Mouse (Mus musculus) heart, embryonic 16.5 days (tissue): ENCODE measurements around the gene Arhgef10l. TPM values are rescaled to one million over a fixed set of nuclear protein-coding genes. Genes with fewer than 3 reads are reported as not detected.
"Not testable (repeated sequence)": the region's sequence is repeated elsewhere in the genome, so short reads cannot be mapped to it uniquely, and the experiment has no call there.

Experiments
- ATAC-seq: fragments of 200-750 bp; cut with Nextera tagmentation; replicated peaks from 2 replicates; pipeline ENCODE4 v1.8.0; 2017; ENCODE audit warnings: moderate number of reproducible peaks; ENCODE audit not compliant: insufficient read depth, low FRiP score; ENCODE audit errors: extremely low read depth
- H3K27ac ChIP-seq: fragments of 300-500 bp; sonication (generic); 2 replicates; pipeline ENCODE4 v1.5.1; 2014; ENCODE audit warnings: mild to moderate bottlenecking, low read length, control low read depth, moderate library complexity
- H3K27me3 ChIP-seq: fragments of 300-500 bp; sonication (generic); 2 replicates; pipeline ENCODE4 v1.6.1; 2014; ENCODE audit warnings: low read length, mixed read lengths; ENCODE audit not compliant: control insufficient read depth, insufficient read depth
- H3K36me3 ChIP-seq: fragments of 300-500 bp; sonication (generic); 2 replicates; pipeline ENCODE4 v1.6.1; 2014; ENCODE audit not compliant: control insufficient read depth, insufficient read depth
- H3K4me1 ChIP-seq: fragments of 300-500 bp; sonication (generic); 2 replicates; pipeline ENCODE4 v1.6.1; 2014; ENCODE audit warnings: low read length, mixed read lengths; ENCODE audit not compliant: control insufficient read depth, insufficient read depth
- H3K4me2 ChIP-seq: fragments of 300-500 bp; sonication (generic); 2 replicates; pipeline ENCODE4 v1.6.1; 2014; ENCODE audit warnings: low read depth, mild to moderate bottlenecking, control low read depth, low read length
- H3K4me3 ChIP-seq: fragments of 300-500 bp; sonication (generic); 2 replicates; pipeline ENCODE4 v1.5.1; 2014; ENCODE audit warnings: mild to moderate bottlenecking, control low read depth, low read length
- H3K9ac ChIP-seq: fragments of 300-500 bp; sonication (generic); 2 replicates; pipeline ENCODE4 v1.6.1; 2014; ENCODE audit warnings: low read length, control low read depth
- H3K9me3 ChIP-seq: fragments of 300-500 bp; sonication (generic); replicated peaks from 2 replicates; pipeline ENCODE4 v1.6.1; 2016; ENCODE audit warnings: low read length; ENCODE audit not compliant: control insufficient read depth
- WGBS: fragments of 180-500 bp; shearing (Covaris S2); extraction: QIAGEN DNeasy Blood & Tissue Kit; methylation state at CpG from one replicate; pipeline ENCODE4 v1.1.7; 2014; 5-methylcytosine and 5-hydroxymethylcytosine counted together
- polyA plus RNA-seq: library from polyadenylated mRNA; unstranded; fragments of >200 nt; fragmentation: Nextera tagmentation; extraction: Ambion mirVana; gene quantifications from 2 replicates; pipeline ENCODE4 v1.2.1, GENCODE M21; 2015

The Arhgef10l gene
- polyA plus RNA-seq, 1 experiment from 2014 or later = 18.6 TPM

DNA sequence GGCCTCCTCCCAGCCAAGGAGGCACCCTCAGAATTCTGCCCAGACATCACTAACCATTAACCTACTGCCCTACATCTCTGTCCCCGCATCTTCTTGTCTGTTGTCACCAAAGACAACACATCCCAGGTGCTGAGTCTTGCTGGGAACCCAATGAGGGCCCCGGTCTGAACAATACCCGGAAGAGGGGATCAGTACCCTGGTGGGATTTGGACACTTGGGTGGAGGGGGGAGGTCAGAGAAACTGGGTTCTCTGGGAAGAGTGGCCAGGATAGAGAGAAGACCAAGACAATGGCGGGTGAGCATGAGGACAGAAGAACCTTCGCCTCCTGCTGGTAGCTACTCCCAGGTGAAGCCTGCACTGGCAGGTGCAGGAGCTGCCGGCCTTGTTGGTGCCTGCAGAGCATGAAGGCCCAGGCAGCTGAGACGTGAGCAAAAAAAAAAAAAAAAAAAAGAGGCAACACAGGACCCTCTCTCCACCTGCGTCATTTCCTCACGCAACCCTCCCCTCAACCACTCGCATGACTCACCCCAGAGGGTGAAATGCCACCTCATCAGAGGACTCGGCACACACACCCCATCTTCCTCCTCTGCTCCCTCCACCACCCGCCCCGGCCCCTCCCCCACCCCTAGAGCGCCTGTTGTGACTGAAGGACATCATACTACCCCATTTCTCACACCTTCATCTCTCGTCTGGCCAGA lies 83.3 kb downstream of the Arhgef10l start:
- Histone ChIP-seq H3K9ac (no peak overlapping the region), H3K9me3 (no peaks in the 10 kb centered on the region), H3K4me3 (no peak overlapping the region), H3K36me3 (peaks cover 17% of the 10 kb centered on the region), H3K27ac (no peak overlapping the region; the same call in 1 of the 2 replicates), H3K4me2 (no peak overlapping the region), H3K4me1 (peaks cover 16% of the 10 kb centered on the region), H3K27me3 (no peaks in the 10 kb centered on the region)
- no peak for ATAC-seq
- WGBS = 82% methylated on average over 15 of the region's 15 CpGs

GRCm38 (mm10) chr4:140581730-140582389 lies 84.0 kb downstream of the Arhgef10l start:
- H3K4me3 ChIP-seq = peak overlapping the region; percentile 49
- 46% methylated on average over 23 of the region's 23 CpGs for WGBS
- peak overlapping the region; percentile 85 for H3K27ac ChIP-seq
- peak overlapping the region; percentile 65 for H3K4me2 ChIP-seq
- peak; percentile 83 for ATAC-seq
- peak overlapping the region; percentile 70 for H3K9ac ChIP-seq
- H3K36me3 ChIP-seq = peaks cover 23% of the 10 kb centered on the region
- H3K4me1 ChIP-seq = peaks cover 16% of the 10 kb centered on the region
- H3K27me3 ChIP-seq = no peaks in the 10 kb centered on the region
- no peaks in the 10 kb centered on the region for H3K9me3 ChIP-seq

- peak overlapping the region; percentile 65 for H3K4me2 ChIP-seq
Measured at GRCm38 (mm10) chr4:140581341-140581729, 84.5 kb downstream of the Arhgef10l start.

GRCm38 (mm10) chr4:140580866-140581265 lies 84.9 kb downstream of the Arhgef10l start:
- peaks cover 16% of the 10 kb centered on the region for H3K4me1 ChIP-seq
- no peaks in the 10 kb centered on the region for H3K9me3 ChIP-seq
- no peak for ATAC-seq
- H3K27ac ChIP-seq = peak overlapping the region; percentile 85
- H3K9ac ChIP-seq = peak overlapping the region; percentile 70
- H3K36me3 ChIP-seq = peaks cover 26% of the 10 kb centered on the region
- no peaks in the 10 kb centered on the region for H3K27me3 ChIP-seq
- peak overlapping the region; percentile 65 for H3K4me2 ChIP-seq
- H3K4me3 ChIP-seq = peak overlapping the region; percentile 49
- 79% methylated on average over 4 of the region's 4 CpGs for WGBS

More at GRCm38 (mm10) chr4:140581341-140581729, 84.5 kb downstream of the Arhgef10l start:
- Histone ChIP-seq H3K36me3 (peaks cover 24% of the 10 kb centered on the region), H3K27me3 (no peaks in the 10 kb centered on the region), H3K9me3 (no peaks in the 10 kb centered on the region), H3K4me1 (peaks cover 16% of the 10 kb centered on the region), H3K4me3 (peak overlapping the region; percentile 49), H3K27ac (peak overlapping the region; percentile 85), H3K9ac (peak overlapping the region; percentile 70)
- 62% methylated on average over 16 of the region's 16 CpGs for WGBS
- ATAC-seq = no peak

DNA sequence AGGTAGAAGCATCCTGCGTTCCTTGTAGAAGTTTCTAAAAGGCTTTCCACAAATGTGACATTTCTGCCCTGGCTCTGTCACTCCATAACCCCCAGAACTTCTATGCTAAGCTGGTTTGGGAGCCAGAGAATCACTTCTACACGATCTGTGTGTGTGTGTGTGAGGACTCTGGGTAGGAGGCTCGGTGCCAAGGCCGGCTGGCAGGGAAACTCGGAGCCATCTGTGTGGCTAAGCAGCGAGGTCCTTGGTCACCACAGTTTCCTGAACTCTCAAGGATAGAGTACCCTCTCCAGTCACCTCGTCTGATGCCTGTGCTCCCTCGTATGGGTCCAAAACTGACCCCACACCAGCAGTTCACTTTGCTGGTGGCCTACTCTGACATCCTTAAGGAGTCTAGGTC lies 86.2 kb downstream of the Arhgef10l start:
- 77% methylated on average over 8 of the region's 8 CpGs for WGBS
- H3K9me3 ChIP-seq = no peaks in the 10 kb centered on the region
- no peak overlapping the region for H3K4me2 ChIP-seq
- H3K4me1 ChIP-seq = peaks cover 16% of the 10 kb centered on the region
- no peak for ATAC-seq
- H3K27me3 ChIP-seq = no peaks in the 10 kb centered on the region
- no peak overlapping the region for H3K27ac ChIP-seq
- H3K9ac ChIP-seq = no peak overlapping the region
- H3K4me3 ChIP-seq = no peak overlapping the region
- H3K36me3 ChIP-seq = peaks cover 36% of the 10 kb centered on the region

- 93% methylated on average over 13 of the region's 13 CpGs for WGBS
- Histone ChIP-seq H3K27me3 (no peaks in the 10 kb centered on the region), H3K9ac (no peak overlapping the region), H3K9me3 (no peaks in the 10 kb centered on the region), H3K4me3 (no peak overlapping the region), H3K36me3 (peaks cover 36% of the 10 kb centered on the region), H3K4me1 (peaks cover 16% of the 10 kb centered on the region), H3K4me2 (no peak overlapping the region), H3K27ac (no peak overlapping the region)
- ATAC-seq = no peak
Measured at GRCm38 (mm10) chr4:140579149-140579548, 86.7 kb downstream of the Arhgef10l start.

- Histone ChIP-seq H3K4me1 (peaks cover 10% of the 10 kb centered on the region), H3K27ac (no peak overlapping the region), H3K36me3 (peaks cover 48% of the 10 kb centered on the region), H3K4me3 (no peak overlapping the region), H3K27me3 (no peaks in the 10 kb centered on the region), H3K4me2 (no peak overlapping the region), H3K9me3 (no peaks in the 10 kb centered on the region), H3K9ac (no peak overlapping the region)
- WGBS = 96% methylated on average over 16 of the region's 16 CpGs
- ATAC-seq = no peak
Measured at GRCm38 (mm10) chr4:140576628-140577027, 89.2 kb downstream of the Arhgef10l start.

GRCm38 (mm10) chr4:140574863-140575262 lies 90.9 kb downstream of the Arhgef10l start:
- peaks cover 49% of the 10 kb centered on the region for H3K36me3 ChIP-seq

GRCm38 (mm10) chr4:140572376-140572775 lies 93.4 kb downstream of the Arhgef10l start:
- Histone ChIP-seq H3K27ac (no peak overlapping the region), H3K9me3 (no peaks in the 10 kb centered on the region), H3K36me3 (peaks cover 51% of the 10 kb centered on the region), H3K27me3 (no peaks in the 10 kb centered on the region), H3K4me3 (no peak overlapping the region), H3K4me2 (no peak overlapping the region), H3K4me1 (no peaks in the 10 kb centered on the region), H3K9ac (no peak overlapping the region)
- WGBS = 82% methylated on average over 17 of the region's 17 CpGs
- no peak for ATAC-seq

More at GRCm38 (mm10) chr4:140574863-140575262, 90.9 kb downstream of the Arhgef10l start:
- ATAC-seq, H3K4me2 ChIP-seq, H3K4me1 ChIP-seq, H3K27me3 ChIP-seq, H3K27ac ChIP-seq, H3K4me3 ChIP-seq, H3K9ac ChIP-seq, H3K9me3 ChIP-seq: not testable (repeated sequence)
- WGBS = 85% methylated on average over 7 of the region's 7 CpGs
